Mouse (Mus musculus) NIH3T3 (cell line): ENCODE results near the gene Spint2.

Experiments used
- DNase-seq: peaks from one replicate; pipeline ENCODE4 v3.0.0-alpha.2; 2012; ENCODE audit warnings: low read depth

The Spint2 gene

GRCm38 (mm10) chr7:29303738-29304462 is 22.2 kb upstream of the Spint2 start, which contains the start of gene Dpf1:
Gene Dpf1, plus strand, starts transcription at chr7:29303951.
- DNase-seq, result peak; percentile 84

- no peak for DNase-seq
Measured at GRCm38 (mm10) chr7:29302641-29303040, 20.9 kb upstream of the Spint2 start.

GRCm38 (mm10) chr7:29301127-29301566 is 19.4 kb upstream of the Spint2 start:
- DNase-seq, result peak; percentile 88

GRCm38 (mm10) chr7:29296998-29297397 is 15.3 kb upstream of the Spint2 start:
- peak; percentile 88 for DNase-seq

GRCm38 (mm10) chr7:29295861-29296647 is 14.3 kb upstream of the Spint2 start:
- no peak for DNase-seq

- DNase-seq, result no peak
Measured at GRCm38 (mm10) chr7:29294111-29294761, 12.5 kb upstream of the Spint2 start.

- DNase-seq, result no peak
Measured at GRCm38 (mm10) chr7:29293131-29294065, 11.7 kb upstream of the Spint2 start.

GRCm38 (mm10) chr7:29292458-29293098 is 10.9 kb upstream of the Spint2 start:
- DNase-seq, result no peak

GRCm38 (mm10) chr7:29291616-29292457 is 10.1 kb upstream of the Spint2 start:
- no peak for DNase-seq

- DNase-seq, result no peak
Measured at GRCm38 (mm10) chr7:29290691-29291485, 9.2 kb upstream of the Spint2 start.

- DNase-seq, result no peak
Measured at GRCm38 (mm10) chr7:29289856-29290255, 8.1 kb upstream of the Spint2 start.

GRCm38 (mm10) chr7:29288942-29289638 is 7.4 kb upstream of the Spint2 start, which contains the start of gene Ppp1r14a:
Gene Ppp1r14a, plus strand, starts transcription at chr7:29289308.
- peak; percentile 42 for DNase-seq

GRCm38 (mm10) chr7:29288079-29288478 is 6.4 kb upstream of the Spint2 start:
- DNase-seq, result no peak

GRCm38 (mm10) chr7:29287481-29287880 is 5.8 kb upstream of the Spint2 start:
- no peak for DNase-seq

- no peak for DNase-seq
Measured at GRCm38 (mm10) chr7:29284523-29284922, 2.8 kb upstream of the Spint2 start.

- DNase-seq, result no peak
Measured at GRCm38 (mm10) chr7:29283876-29284275, 2.2 kb upstream of the Spint2 start.

GRCm38 (mm10) chr7:29282074-29282554 is 402 bp upstream of the Spint2 start:
- no peak for DNase-seq

- no peak for DNase-seq
Measured at GRCm38 (mm10) chr7:29280801-29281200, 911 bp downstream of the Spint2 start.
